Mouse (Mus musculus): ENCODE measurements around the gene Rap1a.

DNA sequence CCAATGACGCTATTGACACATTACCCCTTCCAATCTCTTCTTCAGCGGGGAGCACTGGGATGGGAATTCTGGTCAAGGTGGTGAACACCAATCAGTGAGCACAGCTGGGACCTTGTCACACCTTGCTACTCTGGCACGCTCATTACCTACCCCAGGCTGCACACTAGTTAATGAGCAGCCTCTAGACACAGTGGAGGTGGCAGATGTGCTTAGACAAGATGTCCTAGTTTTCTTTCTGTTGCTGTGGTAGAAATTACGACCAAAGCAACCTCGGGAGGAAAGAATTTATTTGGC lies 104.0 kb downstream of the Rap1a start:
- TF ChIP-seq POLR2A (IDR thresholded peaks at IDR 0.05; ENCODE audit: borderline replicate concordance, insufficient read depth, low read length): no peak
- no peak for TF ChIP-seq CTCF (IDR thresholded peaks at IDR 0.05; ENCODE audit: borderline replicate concordance, insufficient read depth, low read depth, low read length)

Measured in cerebellum, adult 2 months (tissue).